Mouse (Mus musculus) hindbrain, embryonic 12.5 days (tissue): ENCODE results near the gene Rnf167. TPM values are rescaled to one million over a fixed set of nuclear protein-coding genes. Genes with fewer than 3 reads are reported as not detected.

Experiments used
- ATAC-seq: fragments of 200-750 bp; cut with Nextera tagmentation; 2 replicates; pipeline ENCODE4 v1.8.0; 2017; ENCODE audit warnings: moderate TSS enrichment; ENCODE audit not compliant: low FRiP score
- H3K27ac ChIP-seq: fragments of 300-500 bp; sonication (generic); 2 replicates; pipeline ENCODE4 v1.5.1; 2016; ENCODE audit warnings: mild to moderate bottlenecking
- H3K27me3 ChIP-seq: fragments of 300-500 bp; sonication (generic); 2 replicates; pipeline ENCODE4 v1.6.1; 2016; ENCODE audit warnings: mild to moderate bottlenecking
- H3K36me3 ChIP-seq: fragments of 300-500 bp; sonication (generic); 2 replicates; pipeline ENCODE4 v1.6.1; 2016; ENCODE audit warnings: mild to moderate bottlenecking
- H3K4me1 ChIP-seq: fragments of 300-500 bp; sonication (generic); 2 replicates; pipeline ENCODE4 v1.6.1; 2016
- H3K4me2 ChIP-seq: fragments of 300-500 bp; sonication (generic); replicated peaks from 2 replicates; pipeline ENCODE4 v1.6.1; 2016; ENCODE audit warnings: mild to moderate bottlenecking
- H3K4me3 ChIP-seq: fragments of 300-500 bp; sonication (generic); 2 replicates; pipeline ENCODE4 v1.5.1; 2016; ENCODE audit warnings: mild to moderate bottlenecking
- H3K9ac ChIP-seq: fragments of 300-500 bp; sonication (generic); 2 replicates; pipeline ENCODE4 v1.6.1; 2016; ENCODE audit warnings: mild to moderate bottlenecking, moderate library complexity
- H3K9me3 ChIP-seq: fragments of 300-500 bp; sonication (generic); replicated peaks from 2 replicates; pipeline ENCODE4 v1.6.1; 2016; ENCODE audit warnings: mild to moderate bottlenecking
- WGBS: fragments of 180-500 bp; shearing (Covaris S2); methylation state at CpG from one replicate; pipeline ENCODE4 v1.1.7; 2016; 5-methylcytosine and 5-hydroxymethylcytosine counted together
- polyA plus RNA-seq: library from polyadenylated mRNA; unstranded; fragments of >200 nt; fragmentation: Nextera tagmentation; extraction: Ambion mirVana; gene quantifications from 2 replicates; pipeline ENCODE4 v1.2.1, GENCODE M21; 2016

Rnf167 gene
- polyA plus RNA-seq, 1 experiment from 2014 or later = 96.0 TPM

DNA sequence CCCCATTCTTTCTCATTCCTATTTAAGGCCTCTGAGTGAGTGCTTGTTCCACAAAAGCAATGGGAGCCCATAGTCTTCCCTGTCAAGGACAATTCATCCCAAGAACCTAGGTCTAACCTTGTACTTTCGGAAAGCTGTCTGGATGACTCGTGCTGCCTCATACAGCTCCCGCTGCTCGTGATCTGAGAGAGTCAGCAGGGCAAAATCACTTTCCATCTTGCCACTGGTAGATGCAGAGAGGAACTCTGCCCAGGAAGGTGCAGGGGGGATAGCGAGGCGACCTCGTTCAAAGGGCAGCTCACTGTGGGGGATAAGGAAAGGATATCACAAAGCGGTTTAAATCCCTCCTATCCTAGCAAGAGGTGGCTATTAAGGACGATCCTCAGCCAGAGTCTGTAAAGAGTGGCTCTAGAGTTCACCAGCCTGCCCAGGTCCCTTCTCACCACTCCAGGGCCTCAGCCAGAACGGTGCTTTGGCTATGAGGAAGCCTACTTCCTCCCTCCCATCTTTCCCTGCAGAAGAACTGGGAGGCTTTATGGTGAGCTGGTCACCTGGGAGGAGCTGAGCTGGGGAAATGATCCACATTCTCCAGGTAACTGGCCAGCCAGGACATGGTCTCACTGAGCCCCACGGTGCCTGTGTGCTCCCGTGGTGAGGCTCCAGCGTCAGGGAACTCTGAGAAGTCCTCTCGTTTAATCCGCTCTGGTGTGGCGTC is 24.5 kb downstream of the Rnf167 start:
- WGBS = 84% methylated on average over 16 of the region's 16 CpGs
- no peak overlapping the region for H3K4me3 ChIP-seq
- no peak overlapping the region for H3K27ac ChIP-seq
- peaks cover 27% of the 10 kb centered on the region for H3K4me1 ChIP-seq
- H3K27me3 ChIP-seq = no peaks in the 10 kb centered on the region
- no peak overlapping the region for H3K9ac ChIP-seq
- ATAC-seq = no peak
- no peaks in the 10 kb centered on the region for H3K9me3 ChIP-seq
- H3K36me3 ChIP-seq = peaks cover 33% of the 10 kb centered on the region
- peak overlapping the region; percentile 85; the same call in 1 of the 2 replicates for H3K4me2 ChIP-seq

DNA sequence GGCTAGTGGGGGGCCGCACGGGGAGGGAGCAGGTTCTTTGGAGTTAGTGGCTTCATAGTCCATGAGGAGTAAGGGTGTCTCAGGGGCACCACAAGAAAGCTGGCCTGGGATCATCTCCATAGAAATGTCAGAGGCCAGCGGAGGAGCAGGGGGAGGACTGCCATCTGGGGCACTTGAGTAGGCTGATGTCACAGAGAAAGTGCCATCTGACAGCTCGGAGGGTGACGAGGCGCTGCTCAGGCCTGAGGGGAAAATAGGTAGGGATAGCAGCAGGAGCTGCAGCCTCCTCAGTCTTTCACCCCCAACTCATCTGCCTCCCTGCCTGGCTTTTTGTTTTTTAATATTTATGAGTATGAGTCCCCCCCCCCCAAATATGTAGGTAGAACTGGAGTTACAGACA is 27.0 kb downstream of the Rnf167 start:
- H3K27ac ChIP-seq = no peak overlapping the region
- no peak for ATAC-seq
- peaks cover 39% of the 10 kb centered on the region for H3K36me3 ChIP-seq
- H3K4me1 ChIP-seq = peaks cover 15% of the 10 kb centered on the region
- H3K9ac ChIP-seq = no peak overlapping the region
- H3K27me3 ChIP-seq = no peaks in the 10 kb centered on the region
- no peaks in the 10 kb centered on the region for H3K9me3 ChIP-seq
- H3K4me2 ChIP-seq = no peak overlapping the region
- H3K4me3 ChIP-seq = no peak overlapping the region
- 46% methylated on average over 6 of the region's 6 CpGs for WGBS

DNA sequence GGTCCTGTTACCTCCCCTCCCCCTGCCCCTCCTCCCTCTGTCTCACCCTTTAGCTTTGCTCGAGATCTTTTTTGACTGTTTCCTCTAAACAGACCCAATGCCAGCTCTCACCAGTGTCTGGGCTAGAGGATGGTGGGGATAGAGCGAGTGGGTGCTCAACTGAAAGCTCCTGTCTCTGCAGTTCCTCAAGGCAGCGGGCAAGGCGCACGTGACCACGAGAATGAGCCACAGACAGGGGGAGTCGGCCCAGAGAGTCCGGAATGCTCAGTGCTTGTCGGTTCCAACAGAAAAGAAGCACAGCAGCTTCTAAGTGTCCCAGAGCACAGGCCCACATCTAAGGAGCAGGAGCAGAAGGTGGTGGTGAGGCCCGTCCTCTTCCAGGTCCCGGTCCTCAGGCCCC is 27.5 kb downstream of the Rnf167 start:
- H3K27ac ChIP-seq = no peak overlapping the region
- WGBS = 69% methylated on average over 11 of the region's 11 CpGs
- H3K36me3 ChIP-seq = peaks cover 44% of the 10 kb centered on the region
- H3K4me1 ChIP-seq = peaks cover 15% of the 10 kb centered on the region
- H3K27me3 ChIP-seq = no peaks in the 10 kb centered on the region
- H3K4me3 ChIP-seq = no peak overlapping the region
- H3K4me2 ChIP-seq = no peak overlapping the region
- H3K9ac ChIP-seq = no peak overlapping the region
- no peaks in the 10 kb centered on the region for H3K9me3 ChIP-seq
- no peak for ATAC-seq

DNA sequence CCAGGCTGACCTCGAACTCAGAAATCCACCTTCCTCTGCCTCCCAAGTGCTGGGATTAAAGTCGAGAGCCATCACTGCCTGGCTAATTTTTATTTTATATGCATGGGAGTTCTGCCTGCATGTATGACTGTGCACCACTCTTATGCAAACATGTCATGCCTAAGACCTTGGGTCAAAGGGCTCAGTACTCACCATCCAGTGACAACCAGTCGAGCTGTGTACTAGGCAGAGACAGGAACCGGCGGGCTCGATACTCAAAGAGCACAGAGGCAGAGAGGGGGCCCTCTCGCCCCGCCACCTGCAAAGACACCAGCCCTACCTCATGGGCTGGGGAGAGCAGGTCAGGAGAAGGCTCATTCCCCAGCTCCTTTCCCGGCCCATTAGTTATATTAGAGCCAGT is 31.1 kb downstream of the Rnf167 start:
- no peaks in the 10 kb centered on the region for H3K27me3 ChIP-seq
- WGBS = 79% methylated on average over 9 of the region's 9 CpGs
- H3K4me2 ChIP-seq = no peak overlapping the region
- H3K36me3 ChIP-seq = peaks cover 51% of the 10 kb centered on the region
- ATAC-seq = no peak
- H3K9me3 ChIP-seq = no peaks in the 10 kb centered on the region
- H3K4me1 ChIP-seq = peaks cover 17% of the 10 kb centered on the region
- no peak overlapping the region for H3K27ac ChIP-seq
- H3K4me3 ChIP-seq = no peak overlapping the region
- H3K9ac ChIP-seq = no peak overlapping the region

GRCm38 (mm10) chr11:70678576-70678975 is 31.5 kb downstream of the Rnf167 start:
- Histone ChIP-seq H3K4me2 (no peak overlapping the region), H3K27ac (no peak overlapping the region), H3K9me3 (no peaks in the 10 kb centered on the region), H3K4me1 (peaks cover 17% of the 10 kb centered on the region), H3K36me3 (peaks cover 53% of the 10 kb centered on the region), H3K27me3 (no peaks in the 10 kb centered on the region), H3K9ac (no peak overlapping the region), H3K4me3 (no peak overlapping the region)
- no peak for ATAC-seq
- WGBS = 59% methylated on average over 2 of the region's 2 CpGs

DNA sequence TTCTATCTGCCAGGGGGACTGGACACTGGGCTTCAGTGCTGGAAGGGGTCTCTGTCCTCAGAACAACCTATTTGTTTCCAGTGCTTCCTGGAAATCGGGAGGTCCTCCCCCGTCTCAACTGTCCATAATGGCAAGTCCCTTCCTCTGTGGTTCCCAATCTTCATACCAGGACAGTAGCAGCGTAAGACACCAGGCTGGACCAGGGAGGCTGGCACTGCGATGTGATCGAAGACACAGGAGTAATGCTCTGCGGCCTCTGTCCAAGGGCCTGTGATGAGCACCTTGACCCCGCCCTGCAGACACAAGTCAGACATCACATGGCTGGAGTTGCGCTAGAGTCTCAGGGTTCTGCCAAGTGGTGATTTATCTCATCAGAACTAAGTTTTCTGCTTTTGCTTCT is 32.3 kb downstream of the Rnf167 start:
- no peaks in the 10 kb centered on the region for H3K27me3 ChIP-seq
- H3K36me3 ChIP-seq = peaks cover 54% of the 10 kb centered on the region
- H3K9me3 ChIP-seq = no peaks in the 10 kb centered on the region
- WGBS = 95% methylated on average over 8 of the region's 8 CpGs
- no peak overlapping the region for H3K4me2 ChIP-seq
- no peak overlapping the region for H3K27ac ChIP-seq
- H3K9ac ChIP-seq = no peak overlapping the region
- H3K4me1 ChIP-seq = peaks cover 17% of the 10 kb centered on the region
- H3K4me3 ChIP-seq = no peak overlapping the region
- ATAC-seq = no peak

DNA sequence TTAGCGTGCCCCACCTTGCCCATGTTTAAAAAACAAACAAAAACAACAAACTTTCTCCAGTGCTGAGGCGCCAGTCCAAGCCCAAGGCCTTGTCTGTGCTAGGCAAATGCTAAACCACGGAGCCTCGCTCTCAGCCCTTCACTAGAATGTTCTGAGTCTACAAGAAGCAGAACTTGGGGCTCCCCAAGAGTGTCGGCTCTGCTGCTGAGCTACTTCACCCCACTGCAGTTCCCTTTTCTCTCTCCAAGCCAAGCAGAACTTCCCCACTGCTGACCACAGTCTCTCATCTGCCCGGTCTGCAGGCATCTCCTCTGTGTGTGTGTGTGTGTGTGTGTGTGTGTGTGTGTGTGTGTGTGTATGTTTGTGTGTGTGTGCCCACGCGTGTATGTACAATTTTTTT is 32.9 kb downstream of the Rnf167 start:
- Histone ChIP-seq H3K4me1 (peaks cover 17% of the 10 kb centered on the region), H3K9me3 (no peaks in the 10 kb centered on the region), H3K36me3 (peaks cover 53% of the 10 kb centered on the region), H3K27me3 (no peaks in the 10 kb centered on the region), H3K4me3 (no peak overlapping the region), H3K9ac (no peak overlapping the region), H3K27ac (no peak overlapping the region), H3K4me2 (no peak overlapping the region)
- no peak for ATAC-seq
- 91% methylated on average over 8 of the region's 8 CpGs for WGBS

- ATAC-seq = no peak
- Histone ChIP-seq H3K9ac (no peak overlapping the region), H3K4me3 (no peak overlapping the region), H3K4me2 (no peak overlapping the region), H3K4me1 (peaks cover 18% of the 10 kb centered on the region), H3K27me3 (no peaks in the 10 kb centered on the region), H3K36me3 (peaks cover 48% of the 10 kb centered on the region), H3K27ac (peak overlapping the region; percentile 31; the same call in 1 of the 2 replicates), H3K9me3 (no peaks in the 10 kb centered on the region)
- WGBS = 70% methylated on average over 12 of the region's 12 CpGs
Observed at GRCm38 (mm10) chr11:70681170-70681569, 34.1 kb downstream of the Rnf167 start.

- peak overlapping the region; percentile 31; the same call in 1 of the 2 replicates for H3K27ac ChIP-seq
- peak overlapping the region; percentile 21 for H3K4me2 ChIP-seq
- H3K36me3 ChIP-seq = peaks cover 45% of the 10 kb centered on the region
- ATAC-seq = peak; percentile 73
- no peak overlapping the region for H3K4me3 ChIP-seq
- WGBS = 15% methylated on average over 11 of the region's 11 CpGs
- H3K9me3 ChIP-seq = no peaks in the 10 kb centered on the region
- H3K27me3 ChIP-seq = no peaks in the 10 kb centered on the region
- 0 out of 2 replicates have a peak overlapping the region, but pooled peaks have one; percentile 3 for H3K9ac ChIP-seq
- peaks cover 23% of the 10 kb centered on the region for H3K4me1 ChIP-seq
Observed at GRCm38 (mm10) chr11:70681897-70682581, 35.0 kb downstream of the Rnf167 start.

- 96% methylated on average over 5 of the region's 5 CpGs for WGBS
- no peak overlapping the region for H3K4me2 ChIP-seq
- H3K4me3 ChIP-seq = no peak overlapping the region
- no peaks in the 10 kb centered on the region for H3K27me3 ChIP-seq
- H3K27ac ChIP-seq = no peak overlapping the region
- H3K4me1 ChIP-seq = peaks cover 34% of the 10 kb centered on the region
- peaks cover 40% of the 10 kb centered on the region for H3K36me3 ChIP-seq
- ATAC-seq = no peak
- no peaks in the 10 kb centered on the region for H3K9me3 ChIP-seq
- H3K9ac ChIP-seq = 0 out of 2 replicates have a peak overlapping the region, but pooled peaks have one; percentile 4
Observed at GRCm38 (mm10) chr11:70683640-70684039, 36.6 kb downstream of the Rnf167 start.

GRCm38 (mm10) chr11:70686901-70687566 is 40.0 kb downstream of the Rnf167 start:
- peak overlapping the region; percentile 83 for H3K27ac ChIP-seq
- ATAC-seq = peak; percentile 74
- peak overlapping the region; percentile 79 for H3K4me2 ChIP-seq
- H3K4me3 ChIP-seq = peak overlapping the region; percentile 91
- H3K4me1 ChIP-seq = peaks cover 30% of the 10 kb centered on the region
- H3K27me3 ChIP-seq = peaks cover 3% of the 10 kb centered on the region; the same call in 1 of the 2 replicates
- 3% methylated on average over 16 of the region's 16 CpGs for WGBS
- peak overlapping the region; percentile 87 for H3K9ac ChIP-seq
- no peaks in the 10 kb centered on the region for H3K9me3 ChIP-seq
- H3K36me3 ChIP-seq = peaks cover 23% of the 10 kb centered on the region

DNA sequence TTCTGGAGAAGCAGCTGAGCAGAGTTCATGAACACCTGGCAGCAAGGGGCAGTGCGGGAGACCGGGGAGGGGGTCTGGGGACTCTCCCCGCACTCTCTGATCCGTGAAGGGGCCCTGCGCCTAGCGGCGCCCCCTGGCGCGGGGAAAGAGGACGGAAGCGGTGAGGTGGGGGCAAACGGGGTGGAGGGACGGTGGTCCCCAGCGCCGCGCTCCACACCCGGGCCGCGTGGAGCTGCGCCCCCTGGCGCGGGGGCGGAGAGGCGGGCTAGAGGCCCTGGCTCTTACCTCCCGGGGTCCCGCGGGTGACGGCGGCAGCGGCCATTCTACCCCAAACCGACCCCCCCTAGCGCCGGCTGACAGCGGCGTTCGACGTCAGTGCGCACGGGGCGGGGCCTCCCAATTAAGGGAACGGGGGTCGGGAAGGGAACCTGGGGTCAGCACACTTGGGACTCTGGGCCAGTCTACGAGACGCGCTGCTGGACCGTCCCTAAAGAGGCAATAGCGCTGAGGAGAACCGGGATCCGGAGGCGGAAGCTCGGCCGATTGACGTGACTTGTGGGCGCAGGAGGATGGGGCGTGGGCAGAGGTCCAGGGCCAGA is 40.7 kb downstream of the Rnf167 start, which contains the start of gene Camta2:
Gene Camta2 (minus strand): TSS at position 505 of the 599 bp plus-strand sequence.
- 0% methylated on average over 46 of the region's 55 CpGs for WGBS
- H3K4me3 ChIP-seq = peak within 1 kb of the TSS; percentile 91
- H3K27ac ChIP-seq = peak within 1 kb of the TSS; percentile 83
- peak within 1 kb of the TSS; percentile 87 for H3K9ac ChIP-seq
- H3K4me2 ChIP-seq = peak within 1 kb of the TSS; percentile 79
- H3K4me1 ChIP-seq = peaks cover 23% of the 10 kb centered on the region
- peaks cover 23% of the 10 kb centered on the region for H3K36me3 ChIP-seq
- ATAC-seq = peak; percentile 77
- H3K9me3 ChIP-seq = no peaks in the 10 kb centered on the region
- H3K27me3 ChIP-seq = peaks cover 3% of the 10 kb centered on the region; the same call in 1 of the 2 replicates
